Mouse (Mus musculus) hindbrain, embryonic 13.5 days (tissue): ENCODE data around the gene Pik3ca. TPM values are rescaled to one million over a fixed set of nuclear protein-coding genes. Genes with fewer than 3 reads are reported as not detected.
A peak's percentile ranks its signal among the peaks of the same experiment; 100 is the strongest.

Experiments
- ATAC-seq: fragments of 200-750 bp; cut with Nextera tagmentation; 2 replicates; pipeline ENCODE4 v1.8.0; 2017; ENCODE audit warnings: moderate TSS enrichment; ENCODE audit not compliant: low FRiP score
- H3K27ac ChIP-seq: fragments of 300-500 bp; sonication (generic); 2 replicates; pipeline ENCODE4 v1.5.1; 2015; ENCODE audit warnings: inconsistent platforms, mild to moderate bottlenecking, moderate library complexity
- H3K27me3 ChIP-seq: fragments of 300-500 bp; sonication (generic); 2 replicates; pipeline ENCODE4 v1.6.1; 2015; ENCODE audit warnings: mild to moderate bottlenecking, inconsistent platforms
- H3K36me3 ChIP-seq: fragments of 300-500 bp; sonication (generic); 2 replicates; pipeline ENCODE4 v1.6.1; 2015; ENCODE audit warnings: mild to moderate bottlenecking, inconsistent platforms
- H3K4me1 ChIP-seq: fragments of 300-500 bp; sonication (generic); replicated peaks from 2 replicates; pipeline ENCODE4 v1.6.1; 2015; ENCODE audit warnings: inconsistent platforms
- H3K4me2 ChIP-seq: fragments of 300-500 bp; sonication (generic); 2 replicates; pipeline ENCODE4 v1.6.1; 2015; ENCODE audit warnings: inconsistent platforms, mild to moderate bottlenecking, moderate library complexity
- H3K4me3 ChIP-seq: fragments of 300-500 bp; sonication (generic); 2 replicates; pipeline ENCODE4 v1.5.1; 2015; ENCODE audit warnings: mild to moderate bottlenecking, inconsistent platforms
- H3K9ac ChIP-seq: fragments of 300-500 bp; sonication (generic); 2 replicates; pipeline ENCODE4 v1.6.1; 2015; ENCODE audit warnings: mild to moderate bottlenecking, inconsistent platforms
- H3K9me3 ChIP-seq: fragments of 300-500 bp; sonication (generic); 2 replicates; pipeline ENCODE4 v1.6.1; 2016; ENCODE audit warnings: inconsistent platforms
- WGBS: fragments of 180-500 bp; shearing (Covaris S2); methylation state at CpG from one replicate; pipeline ENCODE4 v1.1.7; 2015; 5-methylcytosine and 5-hydroxymethylcytosine counted together
- polyA plus RNA-seq: library from polyadenylated mRNA; unstranded; fragments of >200 nt; fragmentation: Nextera tagmentation; extraction: Ambion mirVana; gene quantifications from 2 replicates; pipeline ENCODE4 v1.2.1, GENCODE M21; 2015

Gene Pik3ca
- polyA plus RNA-seq, 1 experiment from 2014 or later = 14.2 TPM

GRCm38 (mm10) chr3:32495856-32496710 lies 98.6 kb downstream of the Pik3ca start:
- 0 out of 2 replicates have a peak, but pooled peaks cover 6% of the 10 kb centered on the region for H3K4me1 ChIP-seq
- WGBS = 55% methylated on average over 7 of the region's 8 CpGs
- no peaks in the 10 kb centered on the region for H3K9me3 ChIP-seq
- no peak overlapping the region for H3K9ac ChIP-seq
- no peak overlapping the region for H3K27ac ChIP-seq
- H3K4me2 ChIP-seq = no peak overlapping the region
- no peaks in the 10 kb centered on the region for H3K27me3 ChIP-seq
- no peak overlapping the region for H3K4me3 ChIP-seq
- ATAC-seq = no peak
- H3K36me3 ChIP-seq = no peaks in the 10 kb centered on the region

GRCm38 (mm10) chr3:32496711-32497070 lies 99.2 kb downstream of the Pik3ca start:
- no peak overlapping the region for H3K4me3 ChIP-seq
- ATAC-seq = no peak
- no peaks in the 10 kb centered on the region for H3K9me3 ChIP-seq
- no peak overlapping the region for H3K9ac ChIP-seq
- WGBS = 96% methylated on average over 1 of the region's 1 CpGs
- H3K4me1 ChIP-seq = 0 out of 2 replicates have a peak, but pooled peaks cover 6% of the 10 kb centered on the region
- H3K4me2 ChIP-seq = no peak overlapping the region
- H3K27ac ChIP-seq = no peak overlapping the region
- no peaks in the 10 kb centered on the region for H3K27me3 ChIP-seq
- no peaks in the 10 kb centered on the region for H3K36me3 ChIP-seq

- 89% methylated on average over 2 of the region's 2 CpGs for WGBS
- H3K4me2 ChIP-seq = no peak overlapping the region
- H3K4me1 ChIP-seq = 0 out of 2 replicates have a peak, but pooled peaks cover 3% of the 10 kb centered on the region
- no peak overlapping the region for H3K9ac ChIP-seq
- H3K27ac ChIP-seq = no peak overlapping the region
- H3K4me3 ChIP-seq = no peak overlapping the region
- no peaks in the 10 kb centered on the region for H3K36me3 ChIP-seq
- no peak for ATAC-seq
- no peaks in the 10 kb centered on the region for H3K9me3 ChIP-seq
- H3K27me3 ChIP-seq = no peaks in the 10 kb centered on the region
These were observed 102.9 kb downstream of the Pik3ca start for GRCm38 (mm10) chr3:32500346-32500745.

GRCm38 (mm10) chr3:32505841-32506240 lies 108.4 kb downstream of the Pik3ca start:
- Histone ChIP-seq H3K27ac (no peak overlapping the region), H3K4me3 (no peak overlapping the region), H3K4me1 (peaks cover 8% of the 10 kb centered on the region), H3K4me2 (no peak overlapping the region), H3K27me3 (no peaks in the 10 kb centered on the region), H3K9ac (no peak overlapping the region), H3K9me3 (no peaks in the 10 kb centered on the region), H3K36me3 (no peaks in the 10 kb centered on the region)
- ATAC-seq = no peak
- WGBS = 76% methylated on average over 3 of the region's 3 CpGs

- H3K4me1 ChIP-seq = peaks cover 13% of the 10 kb centered on the region
- H3K9ac ChIP-seq = no peak overlapping the region
- H3K4me3 ChIP-seq = no peak overlapping the region
- no peak overlapping the region for H3K27ac ChIP-seq
- 61% methylated on average over 11 of the region's 11 CpGs for WGBS
- H3K27me3 ChIP-seq = no peaks in the 10 kb centered on the region
- H3K9me3 ChIP-seq = no peaks in the 10 kb centered on the region
- ATAC-seq = no peak
- no peaks in the 10 kb centered on the region for H3K36me3 ChIP-seq
- no peak overlapping the region for H3K4me2 ChIP-seq
These were observed 109.1 kb downstream of the Pik3ca start for GRCm38 (mm10) chr3:32506366-32507225.

- H3K27ac ChIP-seq = no peak overlapping the region
- ATAC-seq = peak; percentile 26; the same call in 1 of the 2 replicates
These were observed 111.3 kb downstream of the Pik3ca start for GRCm38 (mm10) chr3:32508666-32509324.

GRCm38 (mm10) chr3:32509496-32510374 lies 112.3 kb downstream of the Pik3ca start, which contains the start of gene Zfp639:
Gene Zfp639, plus strand, starts transcription at chr3:32510259.
- peak within 1 kb of the TSS; percentile 85 for H3K27ac ChIP-seq
- 6% methylated on average over 24 of the region's 24 CpGs for WGBS
- ATAC-seq = no peak; the same call in 1 of the 2 replicates
- H3K4me1 ChIP-seq = peaks cover 30% of the 10 kb centered on the region
- H3K4me3 ChIP-seq = peak within 1 kb of the TSS; percentile 94
- H3K9me3 ChIP-seq = no peaks in the 10 kb centered on the region
- peak within 1 kb of the TSS; percentile 94 for H3K9ac ChIP-seq
- H3K4me2 ChIP-seq = peak within 1 kb of the TSS; percentile 78
- H3K27me3 ChIP-seq = no peaks in the 10 kb centered on the region
- peaks cover 3% of the 10 kb centered on the region for H3K36me3 ChIP-seq

More at GRCm38 (mm10) chr3:32508666-32509324, 111.3 kb downstream of the Pik3ca start:
- H3K27me3 ChIP-seq = no peaks in the 10 kb centered on the region
- no peaks in the 10 kb centered on the region; the same call in 1 of the 2 replicates for H3K36me3 ChIP-seq
- H3K9me3 ChIP-seq = no peaks in the 10 kb centered on the region
- peak overlapping the region; percentile 94 for H3K4me3 ChIP-seq
- peaks cover 30% of the 10 kb centered on the region for H3K4me1 ChIP-seq
- peak overlapping the region; percentile 78 for H3K4me2 ChIP-seq
- H3K9ac ChIP-seq = 0 out of 2 replicates have a peak overlapping the region, but pooled peaks have one; percentile 3
- WGBS = 1% methylated on average over 17 of the region's 17 CpGs

GRCm38 (mm10) chr3:32510375-32511190 lies 113.1 kb downstream of the Pik3ca start:
- Histone ChIP-seq H3K9ac (peak overlapping the region; percentile 94), H3K27ac (peak overlapping the region; percentile 85), H3K36me3 (peaks cover 9% of the 10 kb centered on the region), H3K4me3 (peak overlapping the region; percentile 94), H3K4me1 (peaks cover 30% of the 10 kb centered on the region), H3K9me3 (no peaks in the 10 kb centered on the region), H3K27me3 (no peaks in the 10 kb centered on the region), H3K4me2 (peak overlapping the region; percentile 78)
- ATAC-seq = peak; percentile 92
- 1% methylated on average over 61 of the region's 69 CpGs for whole genome bisulfite sequencing

- WGBS = 4% methylated on average over 13 of the region's 13 CpGs
- H3K27me3 ChIP-seq = no peaks in the 10 kb centered on the region
- H3K4me3 ChIP-seq = peak overlapping the region; percentile 94
- H3K36me3 ChIP-seq = peaks cover 14% of the 10 kb centered on the region
- ATAC-seq = no peak
- H3K9me3 ChIP-seq = no peaks in the 10 kb centered on the region
- H3K9ac ChIP-seq = peak overlapping the region; percentile 94
- H3K4me1 ChIP-seq = peaks cover 30% of the 10 kb centered on the region
- H3K4me2 ChIP-seq = peak overlapping the region; percentile 78
- 0 out of 2 replicates have a peak overlapping the region, but pooled peaks have one; percentile 85 for H3K27ac ChIP-seq
These were observed 113.7 kb downstream of the Pik3ca start for GRCm38 (mm10) chr3:32511191-32511550.

GRCm38 (mm10) chr3:32512686-32513284 lies 115.3 kb downstream of the Pik3ca start:
- Histone ChIP-seq H3K4me2 (no peak overlapping the region), H3K4me3 (no peak overlapping the region), H3K27ac (no peak overlapping the region), H3K9me3 (no peaks in the 10 kb centered on the region), H3K4me1 (peaks cover 30% of the 10 kb centered on the region), H3K36me3 (peaks cover 28% of the 10 kb centered on the region), H3K27me3 (no peaks in the 10 kb centered on the region), H3K9ac (no peak overlapping the region)
- WGBS = 91% methylated on average over 7 of the region's 7 CpGs
- no peak for ATAC-seq
